Mouse (Mus musculus): Measurements from ENCODE around the gene Ankrd11.

Gene Ankrd11

DNA sequence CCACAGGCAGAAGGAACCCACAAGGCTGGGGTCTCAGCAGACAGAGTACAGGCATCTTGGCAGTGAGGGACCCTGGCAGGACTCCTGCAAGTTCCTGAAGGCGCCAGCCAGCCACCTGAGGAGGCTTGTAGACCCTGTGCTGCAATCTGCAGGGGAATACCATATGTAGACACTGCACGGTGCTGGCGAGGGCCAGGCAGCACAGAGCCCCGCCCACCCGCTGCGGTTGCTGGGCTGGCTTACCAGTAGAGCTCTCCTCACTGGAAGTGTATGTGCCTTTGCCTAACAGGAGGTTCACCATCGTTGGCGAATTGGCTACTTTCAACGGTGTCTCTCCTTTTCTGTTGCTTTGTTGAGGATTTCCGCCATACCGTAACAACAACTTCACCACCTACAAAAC, 145.8 kb downstream of the Ankrd11 start:
- DNase-seq (ENCODE audit: low spot score) = no peak

- DNase-seq (ENCODE audit: low spot score) = no peak
These were observed 148.6 kb downstream of the Ankrd11 start for GRCm38 (mm10) chr8:122893451-122893850.

GRCm38 (mm10) chr8:122891440-122891839, 150.6 kb downstream of the Ankrd11 start:
- DNase-seq (ENCODE audit: low spot score) = no peak

- no peak for DNase-seq (ENCODE audit: low spot score)
These were observed 158.4 kb downstream of the Ankrd11 start for GRCm38 (mm10) chr8:122883671-122884070.

DNA sequence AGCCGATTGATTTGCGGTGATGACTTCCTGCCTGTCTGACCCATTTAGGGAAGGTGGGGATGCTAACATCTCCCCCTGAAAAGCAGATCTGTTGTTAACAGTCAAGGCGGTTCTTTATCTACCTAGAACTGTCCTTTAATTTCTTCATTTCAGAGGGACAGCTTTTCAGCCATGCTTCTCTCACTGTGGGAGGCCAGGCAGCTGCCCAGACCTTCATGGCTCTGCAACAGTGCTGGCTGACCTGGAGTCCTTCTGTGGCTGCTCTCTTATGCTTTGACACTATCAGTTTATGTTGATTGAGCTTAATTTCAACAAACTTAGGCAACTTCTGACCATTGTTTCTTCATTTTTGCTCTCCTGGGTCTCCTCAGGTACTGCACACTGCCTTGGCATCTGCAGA, 161.8 kb downstream of the Ankrd11 start:
- no peak for DNase-seq (ENCODE audit: low spot score)

GRCm38 (mm10) chr8:122878231-122878630, 163.8 kb downstream of the Ankrd11 start:
- no peak for DNase-seq (ENCODE audit: low spot score)

DNA sequence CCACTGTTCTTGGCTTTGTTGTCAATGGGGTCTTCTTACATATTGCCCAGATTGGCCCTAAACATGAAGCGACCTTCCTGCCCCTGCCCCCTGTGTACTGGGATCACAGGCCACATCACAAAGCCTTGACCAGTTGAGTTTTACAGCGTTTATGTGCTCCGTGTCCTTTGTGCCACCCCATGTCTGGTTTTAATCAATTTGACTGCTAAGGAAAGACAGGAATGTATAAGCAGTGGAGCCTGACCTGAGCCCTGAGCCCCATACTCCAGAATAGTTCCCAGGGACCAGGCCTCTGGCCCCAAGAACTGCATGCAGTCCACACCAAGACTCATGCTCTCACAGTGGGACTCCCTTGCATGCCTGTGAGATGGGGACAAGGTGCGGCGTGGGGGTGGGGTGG, 166.9 kb downstream of the Ankrd11 start:
- no peak for DNase-seq (ENCODE audit: low spot score)

GRCm38 (mm10) chr8:122873171-122873570, 168.9 kb downstream of the Ankrd11 start:
- no peak for DNase-seq (ENCODE audit: low spot score)

- DNase-seq (ENCODE audit: low spot score) = no peak
These were observed 170.4 kb downstream of the Ankrd11 start for GRCm38 (mm10) chr8:122871663-122872062.

- DNase-seq (ENCODE audit: low spot score) = no peak
These were observed 171.7 kb downstream of the Ankrd11 start for GRCm38 (mm10) chr8:122870377-122870863.

DNA sequence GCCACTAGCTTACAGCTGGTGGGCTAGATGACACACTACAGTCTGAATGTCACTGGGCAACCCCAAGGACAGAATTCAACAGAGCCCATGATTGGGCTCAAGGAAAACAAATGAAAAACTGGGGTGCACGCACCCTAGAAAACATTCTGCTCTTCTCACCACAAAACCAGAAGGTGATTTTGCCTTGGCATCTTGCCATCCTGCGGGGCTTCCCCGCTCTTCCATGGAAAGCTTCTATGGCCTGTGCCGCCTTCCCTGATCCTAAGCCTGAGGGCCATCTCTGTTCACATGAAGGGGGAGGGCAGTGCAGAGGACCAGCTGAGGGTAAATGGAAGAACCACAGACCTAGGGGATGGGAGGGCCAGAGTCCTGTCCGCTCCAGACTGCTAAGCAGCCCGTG, 174.1 kb downstream of the Ankrd11 start:
- no peak for DNase-seq (ENCODE audit: low spot score)

GRCm38 (mm10) chr8:122866231-122866630, 175.8 kb downstream of the Ankrd11 start:
- no peak for DNase-seq (ENCODE audit: low spot score)

- no peak for DNase-seq (ENCODE audit: low spot score)
These were observed 176.6 kb downstream of the Ankrd11 start for GRCm38 (mm10) chr8:122865441-122865840.

- no peak for DNase-seq (ENCODE audit: low spot score)
These were observed 177.4 kb downstream of the Ankrd11 start for GRCm38 (mm10) chr8:122864719-122865129.

DNA sequence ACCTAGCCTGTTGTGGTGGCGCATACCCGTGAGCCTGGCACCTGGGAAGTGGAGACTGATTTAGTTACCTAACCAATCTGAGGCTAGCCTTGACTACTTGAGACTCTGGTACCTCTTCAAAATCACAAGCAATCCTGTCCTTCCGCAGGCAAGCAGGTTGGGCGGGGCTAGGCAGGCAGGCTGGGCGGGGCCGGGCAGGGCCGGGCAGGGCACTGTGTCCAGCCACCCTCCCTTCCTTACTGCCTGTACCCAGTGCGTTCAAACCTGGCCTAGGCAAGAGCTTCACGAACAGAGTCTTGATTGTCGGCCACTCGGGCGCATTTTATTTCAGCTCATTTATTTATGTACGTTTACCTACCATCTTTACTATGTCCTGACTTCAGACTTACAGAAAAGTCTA, 182.2 kb downstream of the Ankrd11 start:
- DNase-seq (ENCODE audit: low spot score) = no peak

- DNase-seq (ENCODE audit: low spot score) = no peak
These were observed 185.8 kb downstream of the Ankrd11 start for GRCm38 (mm10) chr8:122856288-122856687.

DNA sequence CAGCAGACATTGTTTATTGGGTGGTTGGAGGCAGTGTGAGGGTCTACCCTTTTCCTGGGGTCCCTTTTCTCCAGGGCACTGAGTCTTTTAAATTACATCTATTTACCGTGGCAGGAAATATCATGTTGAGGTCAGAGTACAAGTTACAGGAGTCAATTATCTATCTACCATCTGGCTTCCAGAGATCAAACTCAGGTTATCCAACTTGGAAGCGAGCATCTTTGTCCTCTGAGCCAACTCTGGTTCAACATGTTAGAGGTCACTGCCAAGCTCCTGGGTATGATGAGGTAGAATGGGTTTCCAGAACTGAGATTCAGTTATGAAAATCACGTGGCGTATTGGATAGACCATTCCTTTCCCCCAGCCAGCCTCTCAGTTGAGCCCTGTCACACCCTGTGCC, 187.0 kb downstream of the Ankrd11 start:
- DNase-seq (ENCODE audit: low spot score) = no peak

- DNase-seq (ENCODE audit: low spot score) = no peak
These were observed 187.7 kb downstream of the Ankrd11 start for GRCm38 (mm10) chr8:122854388-122854787.

DNA sequence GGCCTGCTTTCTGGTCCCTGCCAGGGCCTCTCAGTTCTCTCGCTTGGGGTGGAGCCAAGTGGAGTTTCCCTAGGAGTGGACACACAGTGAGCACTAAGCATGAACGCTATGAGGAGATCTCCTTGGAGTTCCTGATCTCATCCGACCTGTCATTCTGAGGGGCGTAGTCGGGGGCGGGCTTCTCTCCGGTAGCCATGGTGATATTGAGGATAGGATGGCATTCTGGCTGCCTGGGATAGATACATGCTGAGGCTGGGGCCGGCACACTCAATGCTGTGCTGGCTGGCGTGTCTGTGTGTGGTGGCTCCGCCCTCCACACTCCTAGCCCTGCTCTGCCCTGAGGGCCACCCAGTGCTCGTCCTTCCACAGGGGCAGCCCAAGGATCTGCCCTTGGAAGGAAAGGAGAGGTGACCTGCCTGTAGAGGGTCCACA, 188.7 kb downstream of the Ankrd11 start:
- no peak for DNase-seq (ENCODE audit: low spot score)

- DNase-seq (ENCODE audit: low spot score) = no peak
These were observed 189.6 kb downstream of the Ankrd11 start for GRCm38 (mm10) chr8:122852546-122852905.

GRCm38 (mm10) chr8:122851692-122852545, 190.2 kb downstream of the Ankrd11 start:
- DNase-seq (ENCODE audit: low spot score) = no peak

GRCm38 (mm10) chr8:122850641-122851240, 191.3 kb downstream of the Ankrd11 start:
- DNase-seq (ENCODE audit: low spot score) = no peak

- DNase-seq (ENCODE audit: low spot score) = no peak
These were observed 192.7 kb downstream of the Ankrd11 start for GRCm38 (mm10) chr8:122849152-122849910.

Data from ovary, postnatal 10 days (tissue).